Comparison of ENCODE assay signal across 8 mouse cellular contexts in genomic region chr16:42444863-42445423, GRCm38 (mm10).
DNase-seq lines count a peak whose midpoint lies in the region; ATAC-seq and TF ChIP-seq lines count a peak whose summit lies in the region.

No protein-coding gene starts in this region.

- peak overlapping the region; percentile 51 for H3K4me2 ChIP-seq in forebrain, postnatal 0 days (ENCODE audit: low read depth)
- H3K4me2 ChIP-seq in neural tube, embryonic 11.5 days (ENCODE audit: low read depth), result peak overlapping the region; percentile 33

- H3K9me3 ChIP-seq in forebrain, postnatal 0 days (ENCODE audit: low read length), result 0 out of 2 replicates have a peak, but pooled peaks cover 3% of the 10 kb centered on the region
- H3K9me3 ChIP-seq in neural tube, embryonic 11.5 days (ENCODE audit: control insufficient read depth, low read length), result no peaks in the 10 kb centered on the region

- intact Hi-C loops in gastrocnemius, postnatal 14 days (cut with DNase I; ENCODE audit: low total_unique reads), result no loop called here

- peak overlapping the region; percentile 90 for H3K27ac ChIP-seq in forebrain, postnatal 0 days (ENCODE audit: low read depth, low read length)
- peak overlapping the region; percentile 54; the same call in 1 of the 2 replicates for H3K27ac ChIP-seq in neural tube, embryonic 11.5 days (ENCODE audit: low read depth, low read length)

- no peaks in the 10 kb centered on the region for H3K36me3 ChIP-seq in forebrain, postnatal 0 days (ENCODE audit: insufficient read depth)
- H3K36me3 ChIP-seq in neural tube, embryonic 11.5 days (ENCODE audit: control insufficient read depth, insufficient read depth, low read length), result no peaks in the 10 kb centered on the region

- no peak for TF ChIP-seq CTCF in forebrain, postnatal 0 days (IDR thresholded peaks at IDR 0.05; ENCODE audit: low read depth)

- peaks cover 9% of the 10 kb centered on the region; the same call in 1 of the 2 replicates for H3K4me1 ChIP-seq in forebrain, postnatal 0 days (ENCODE audit: insufficient read depth)
- H3K4me1 ChIP-seq in neural tube, embryonic 11.5 days (ENCODE audit: control insufficient read depth, insufficient read depth, low read length), result peaks cover 6% of the 10 kb centered on the region

- ATAC-seq in forebrain, postnatal 0 days, result peak; percentile 94
- peak; percentile 70 for ATAC-seq in neural tube, embryonic 11.5 days (ENCODE audit: insufficient read depth, low FRiP score, low TSS enrichment)

- peak overlapping the region; percentile 28 for H3K4me3 ChIP-seq in forebrain, postnatal 0 days (ENCODE audit: low read depth, low read length)
- H3K4me3 ChIP-seq in neural tube, embryonic 11.5 days (ENCODE audit: low read depth, low read length), result no peak overlapping the region

- 0% methylated on average over 6 of the region's 6 CpGs for WGBS in forebrain, postnatal 0 days
- 25% methylated on average over 6 of the region's 6 CpGs for WGBS in neural tube, embryonic 11.5 days

- no peaks in the 10 kb centered on the region for H3K27me3 ChIP-seq in forebrain, postnatal 0 days (ENCODE audit: insufficient read depth, low read length)
- H3K27me3 ChIP-seq in neural tube, embryonic 11.5 days (ENCODE audit: control insufficient read depth, insufficient read depth, low read length), result no peaks in the 10 kb centered on the region

- peak overlapping the region; percentile 56 for H3K9ac ChIP-seq in forebrain, postnatal 0 days
- H3K9ac ChIP-seq in neural tube, embryonic 11.5 days (ENCODE audit: low read length), result no peak overlapping the region

- peak; percentile 3 for DNase-seq in gastrocnemius, postnatal 14 days
- DNase-seq in gastrocnemius, postnatal 25 days, result no peak
- peak; percentile 72 for DNase-seq in brain, embryonic 18.5 days (ENCODE audit: low read depth, low spot score)
- peak; percentile 84 for DNase-seq in forebrain, postnatal 0 days
- peak; percentile 28 to 53 for DNase-seq in layer of hippocampus, postnatal 10 days (ENCODE audit: low spot score in 2 of 2)
- peak; percentile 52 for DNase-seq in neural tube, embryonic 11.5 days (ENCODE audit: low spot score)
- no peak for DNase-seq in spleen, postnatal 4 days (ENCODE audit: low spot score in 2 of 2)
- DNase-seq in adrenal gland, postnatal 10 days, result no peak

Comparison
In these comparisons a context has a peak if more than half of its experiments do, and no peak if none do; other contexts are left out.
1. DNase-seq: peak in gastrocnemius, postnatal 14 days (single experiment), brain, embryonic 18.5 days (single experiment), forebrain, postnatal 0 days (single experiment), layer of hippocampus, postnatal 10 days (2 of 2) and neural tube, embryonic 11.5 days (single experiment); none in gastrocnemius, postnatal 25 days (single experiment), spleen, postnatal 4 days (0 of 2) and adrenal gland, postnatal 10 days (single experiment).